Mouse (Mus musculus): ENCODE data around the gene Frmd4a. TPM values are rescaled to one million over a fixed set of nuclear protein-coding genes. Genes with fewer than 3 reads are reported as not detected.
"Not testable (repeated sequence)": the region's sequence is repeated elsewhere in the genome, so short reads cannot be mapped to it uniquely, and the experiment has no call there.

Gene Frmd4a
- polyA plus RNA-seq, 2 experiments: 39.6 to 47.0 TPM

GRCm38 (mm10) chr2:4335881-4336280 is 318.4 kb downstream of the Frmd4a start:
- WGBS: 51% methylated on average over 4 of the region's 4 CpGs

GRCm38 (mm10) chr2:4338290-4338689 is 320.8 kb downstream of the Frmd4a start:
- H3K4me3 ChIP-seq (replicated peaks; ENCODE audit: low read length); ATAC-seq (ENCODE audit: low FRiP score, low read depth); H3K27me3 ChIP-seq (ENCODE audit: control insufficient read depth, insufficient read depth, low read length); H3K27ac ChIP-seq (replicated peaks; ENCODE audit: low read depth, low read length); H3K36me3 ChIP-seq (ENCODE audit: control insufficient read depth, insufficient read depth, low read length); H3K9me3 ChIP-seq (ENCODE audit: control insufficient read depth, low read length); H3K4me2 ChIP-seq (replicated peaks; ENCODE audit: low read depth, low read length, severe bottlenecking); H3K9ac ChIP-seq (ENCODE audit: low read depth, low read length, severe bottlenecking): not testable (repeated sequence)
- peaks cover 61% of the 10 kb centered on the region for H3K4me1 ChIP-seq (ENCODE audit: control insufficient read depth, insufficient read depth, low read length)
- peak; percentile 54 for DNase-seq (ENCODE audit: low spot score)
- WGBS: 46% methylated on average over 8 of the region's 8 CpGs

More at GRCm38 (mm10) chr2:4335881-4336280, 318.4 kb downstream of the Frmd4a start:
- no peaks in the 10 kb centered on the region for H3K27me3 ChIP-seq (ENCODE audit: control insufficient read depth, insufficient read depth, low read length)
- no peak overlapping the region for H3K9ac ChIP-seq (ENCODE audit: low read depth, low read length, severe bottlenecking)
- no peak overlapping the region for H3K4me3 ChIP-seq (replicated peaks; ENCODE audit: low read length)
- TF ChIP-seq POLR2A (IDR thresholded peaks at IDR 0.05; ENCODE audit: borderline replicate concordance, extremely low read depth, insufficient read depth, insufficient read length): no peak
- no peak overlapping the region for H3K27ac ChIP-seq (replicated peaks; ENCODE audit: low read depth, low read length)
- DNase-seq (ENCODE audit: low spot score) (no peak), ATAC-seq (ENCODE audit: low FRiP score, low read depth) (no peak)
- H3K4me1 ChIP-seq (ENCODE audit: control insufficient read depth, insufficient read depth, low read length): peaks cover 69% of the 10 kb centered on the region
- H3K36me3 ChIP-seq (ENCODE audit: control insufficient read depth, insufficient read depth, low read length): no peaks in the 10 kb centered on the region
- no peak overlapping the region for H3K4me2 ChIP-seq (replicated peaks; ENCODE audit: low read depth, low read length, severe bottlenecking)
- no peaks in the 10 kb centered on the region for H3K9me3 ChIP-seq (ENCODE audit: control insufficient read depth, low read length)

- no peak for TF ChIP-seq POLR2A (IDR thresholded peaks at IDR 0.05; ENCODE audit: borderline replicate concordance, extremely low read depth, insufficient read depth, insufficient read length)
- DNase-seq (ENCODE audit: low spot score) (no peak), ATAC-seq (ENCODE audit: low FRiP score, low read depth) (peak; percentile 50; the same call in 1 of the 2 replicates)
- Histone ChIP-seq H3K9ac (ENCODE audit: low read depth, low read length, severe bottlenecking) (no peak overlapping the region), H3K4me1 (ENCODE audit: control insufficient read depth, insufficient read depth, low read length) (peaks cover 53% of the 10 kb centered on the region), H3K36me3 (ENCODE audit: control insufficient read depth, insufficient read depth, low read length) (peaks cover under 1% of the 10 kb centered on the region; the same call in 1 of the 2 replicates), H3K9me3 (ENCODE audit: control insufficient read depth, low read length) (no peaks in the 10 kb centered on the region), H3K4me2 (replicated peaks; ENCODE audit: low read depth, low read length, severe bottlenecking) (no peak overlapping the region), H3K27me3 (ENCODE audit: control insufficient read depth, insufficient read depth, low read length) (no peaks in the 10 kb centered on the region), H3K27ac (replicated peaks; ENCODE audit: low read depth, low read length) (peak overlapping the region; percentile 69), H3K4me3 (replicated peaks; ENCODE audit: low read length) (no peak overlapping the region)
- 33% methylated on average over 4 of the region's 4 CpGs for WGBS
These were observed 321.6 kb downstream of the Frmd4a start for GRCm38 (mm10) chr2:4339128-4339527.

DNA sequence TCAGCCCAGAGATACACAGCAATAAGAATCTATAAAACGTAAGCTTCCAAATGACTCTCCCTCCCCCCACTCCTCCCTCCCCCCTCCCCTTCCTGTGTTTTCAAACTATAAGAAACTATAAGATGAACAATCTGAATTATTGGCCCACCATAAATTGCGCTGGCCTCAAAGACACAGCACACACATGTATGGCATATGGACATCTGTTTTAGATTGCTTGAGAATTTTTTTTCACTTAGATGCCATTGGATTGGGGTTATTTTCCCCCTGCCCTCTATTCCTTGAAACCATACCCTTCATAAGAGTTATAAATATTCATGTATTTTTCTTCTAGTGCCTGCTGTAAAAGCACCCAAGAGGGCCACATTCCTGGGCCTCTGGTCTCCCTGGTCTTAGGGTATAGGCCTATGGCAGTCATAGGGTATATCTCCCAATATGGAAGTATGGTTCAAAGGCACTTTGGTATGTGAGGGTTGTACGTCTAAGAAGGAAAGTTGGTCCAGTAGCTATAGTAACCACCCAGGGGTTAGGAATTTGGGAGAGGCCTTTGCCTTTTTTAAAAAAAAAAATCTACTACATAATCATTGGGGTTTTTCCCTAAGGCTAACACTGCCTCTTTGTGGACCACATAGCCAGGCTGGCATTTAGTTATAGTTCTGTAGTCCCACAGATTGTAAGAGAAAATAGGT is 322.2 kb downstream of the Frmd4a start:
- DNase-seq (ENCODE audit: low spot score) (peak; percentile 56), ATAC-seq (ENCODE audit: low FRiP score, low read depth) (peak; percentile 46)
- Histone ChIP-seq H3K4me2 (replicated peaks; ENCODE audit: low read depth, low read length, severe bottlenecking) (no peak overlapping the region), H3K4me1 (ENCODE audit: control insufficient read depth, insufficient read depth, low read length) (peaks cover 48% of the 10 kb centered on the region), H3K9ac (ENCODE audit: low read depth, low read length, severe bottlenecking) (no peak overlapping the region), H3K27me3 (ENCODE audit: control insufficient read depth, insufficient read depth, low read length) (no peaks in the 10 kb centered on the region), H3K9me3 (ENCODE audit: control insufficient read depth, low read length) (no peaks in the 10 kb centered on the region), H3K4me3 (replicated peaks; ENCODE audit: low read length) (no peak overlapping the region), H3K36me3 (ENCODE audit: control insufficient read depth, insufficient read depth, low read length) (peaks cover 3% of the 10 kb centered on the region; the same call in 1 of the 2 replicates), H3K27ac (replicated peaks; ENCODE audit: low read depth, low read length) (peak overlapping the region; percentile 82)
- TF ChIP-seq POLR2A (IDR thresholded peaks at IDR 0.05; ENCODE audit: borderline replicate concordance, extremely low read depth, insufficient read depth, insufficient read length): no peak
- WGBS: 28% methylated on average over 3 of the region's 3 CpGs

- H3K9ac ChIP-seq (ENCODE audit: low read depth, low read length, severe bottlenecking): no peak overlapping the region
- no peaks in the 10 kb centered on the region for H3K27me3 ChIP-seq (ENCODE audit: control insufficient read depth, insufficient read depth, low read length)
- H3K4me3 ChIP-seq (replicated peaks; ENCODE audit: low read length): no peak overlapping the region
- 38% methylated on average over 10 of the region's 10 CpGs for whole genome bisulfite sequencing
- no peak for TF ChIP-seq POLR2A (IDR thresholded peaks at IDR 0.05; ENCODE audit: borderline replicate concordance, extremely low read depth, insufficient read depth, insufficient read length)
- H3K4me1 ChIP-seq (ENCODE audit: control insufficient read depth, insufficient read depth, low read length): peaks cover 41% of the 10 kb centered on the region
- DNase-seq (ENCODE audit: low spot score) (peak; percentile 53), ATAC-seq (ENCODE audit: low FRiP score, low read depth) (peak; percentile 34; the same call in 1 of the 2 replicates)
- peak overlapping the region; percentile 82 for H3K27ac ChIP-seq (replicated peaks; ENCODE audit: low read depth, low read length)
- H3K36me3 ChIP-seq (ENCODE audit: control insufficient read depth, insufficient read depth, low read length): peaks cover 3% of the 10 kb centered on the region; the same call in 1 of the 2 replicates
- H3K4me2 ChIP-seq (replicated peaks; ENCODE audit: low read depth, low read length, severe bottlenecking): no peak overlapping the region
- no peaks in the 10 kb centered on the region for H3K9me3 ChIP-seq (ENCODE audit: control insufficient read depth, low read length)
These were observed 322.9 kb downstream of the Frmd4a start for GRCm38 (mm10) chr2:4340378-4340777.
